Mouse (Mus musculus) MEL (cell line): ENCODE measurements at regions not wholly inside any gene's neighbourhood (a gene's known extent, or its start where the extent isn't known, plus 50 kb on each side); places are given as distances from the start of the nearest gene placed in this dataset.

Source experiments
- DNase-seq: peaks from one replicate; pipeline ENCODE4 v3.0.0; 2011; ENCODE audit warnings: low read depth, low spot score
- H3K27ac ChIP-seq: 2 replicates; pipeline ENCODE4 v1.5.1; 2012; ENCODE audit warnings: low read depth, mild to moderate bottlenecking, control low read depth, low read length, moderate library complexity; ENCODE audit not compliant: control insufficient read depth
- H3K27me3 ChIP-seq, 2 experiments: fragments of 150-350 bp in 1 of 2; sonication (generic) in 1 of 2; 2 replicates each; pipeline ENCODE4 v1.6.1; 2012; ENCODE audit warnings: low read length in 2 of 2, mild to moderate bottlenecking in 2 of 2, improper control_type of control experiment in 1 of 2, moderate library complexity in 1 of 2; ENCODE audit not compliant: insufficient read depth in 2 of 2, control insufficient read depth in 1 of 2
- H3K36me3 ChIP-seq, 2 experiments: 2 replicates each; pipeline ENCODE4 v1.6.1; 2012 to 2014; ENCODE audit warnings: low read length in 2 of 2, improper control_type of control experiment in 1 of 2, inconsistent platforms in 1 of 2, mild to moderate bottlenecking in 1 of 2; ENCODE audit not compliant: insufficient read depth in 2 of 2, control insufficient read depth in 1 of 2
- H3K4me1 ChIP-seq, 2 experiments: fragments of 150-350 bp in 1 of 2; sonication (generic) in 1 of 2; 2 replicates each; pipeline ENCODE4 v1.6.1; 2012; ENCODE audit warnings: low read length in 2 of 2, improper control_type of control experiment in 1 of 2, mild to moderate bottlenecking in 1 of 2; ENCODE audit not compliant: insufficient read depth in 2 of 2, control insufficient read depth in 1 of 2
- H3K4me3 ChIP-seq, 2 experiments: fragments of 150-350 bp in 1 of 2; sonication (generic) in 1 of 2; 2 replicates each; pipeline ENCODE4 v1.5.1; 2012; ENCODE audit warnings: low read depth in 2 of 2, low read length in 2 of 2, mild to moderate bottlenecking in 2 of 2, moderate library complexity in 2 of 2, control low read depth in 1 of 2, improper control_type of control experiment in 1 of 2; ENCODE audit not compliant: control insufficient read depth in 1 of 2, insufficient read depth in 1 of 2
- H3K79me2 ChIP-seq: 2 replicates; pipeline ENCODE4 v1.6.1; 2012; ENCODE audit warnings: mild to moderate bottlenecking, low read length, moderate library complexity; ENCODE audit not compliant: control insufficient read depth, poor library complexity, insufficient read depth
- H3K9ac ChIP-seq: 2 replicates; pipeline ENCODE4 v1.6.1; 2012; ENCODE audit warnings: low read depth, mild to moderate bottlenecking, control low read depth, low read length, moderate library complexity; ENCODE audit not compliant: control insufficient read depth, poor library complexity, severe bottlenecking
- H3K9me3 ChIP-seq: fragments of 150-350 bp; sonication (generic); replicated peaks from 2 replicates; pipeline ENCODE4 v1.6.1; 2012; ENCODE audit warnings: mild to moderate bottlenecking, low read length, improper control_type of control experiment, moderate library complexity; ENCODE audit not compliant: insufficient read depth
- BHLHE40 ChIP-seq: IDR thresholded peaks from 2 replicates; pipeline ENCODE4 v1.6.1; 2012; ENCODE audit warnings: low read depth, mild to moderate bottlenecking, inconsistent platforms, low read length, improper control_type of control experiment, borderline replicate concordance
- CHD1 ChIP-seq: IDR thresholded peaks from 2 replicates; pipeline ENCODE4 v1.6.1; 2012; ENCODE audit warnings: low read depth, mild to moderate bottlenecking, inconsistent platforms, low read length, improper control_type of control experiment
- CHD2 ChIP-seq: IDR thresholded peaks from 2 replicates; pipeline ENCODE4 v1.6.1; 2011; ENCODE audit warnings: low read length, improper control_type of control experiment
- CTCF ChIP-seq, 3 experiments: IDR thresholded peaks in 2 of 3; conservative IDR thresholded peaks in 1 of 3; 2 replicates each; pipeline ENCODE4 v1.5.1; 2011 to 2012; ENCODE audit warnings: low read length in 3 of 3, low read depth in 2 of 3, mild to moderate bottlenecking in 2 of 3, improper control_type of control experiment in 1 of 3, inconsistent platforms in 1 of 3, mixed read lengths in 1 of 3, moderate library complexity in 1 of 3; ENCODE audit not compliant: control insufficient read depth in 1 of 3, insufficient read depth in 1 of 3, poor library complexity in 1 of 3, severe bottlenecking in 1 of 3
- E2F4 ChIP-seq: IDR thresholded peaks from 2 replicates; pipeline ENCODE4 v1.6.1; 2011; ENCODE audit warnings: low read depth, low read length, improper control_type of control experiment, borderline replicate concordance
- ELF1 ChIP-seq: IDR thresholded peaks from 2 replicates; pipeline ENCODE4 v1.6.1; 2014; ENCODE audit warnings: low read depth, mild to moderate bottlenecking, inconsistent platforms, low read length, improper control_type of control experiment, moderate library complexity
- GATA1 ChIP-seq: IDR thresholded peaks from 2 replicates; pipeline ENCODE4 v1.6.1; 2011; ENCODE audit warnings: low read depth, low read length, improper control_type of control experiment
- JUND ChIP-seq: IDR thresholded peaks from 2 replicates; pipeline ENCODE4 v1.6.1; 2011; ENCODE audit warnings: low read depth, mild to moderate bottlenecking, improper control_type of control experiment, low read length
- MEF2A ChIP-seq: IDR thresholded peaks from 2 replicates; pipeline ENCODE4 v1.6.1; 2014; ENCODE audit warnings: low read depth, mild to moderate bottlenecking, inconsistent platforms, low read length, improper control_type of control experiment; ENCODE audit not compliant: poor library complexity, insufficient replicate concordance, severe bottlenecking; ENCODE audit errors: extremely low read depth
- MXI1 ChIP-seq: IDR thresholded peaks from 2 replicates; pipeline ENCODE4 v1.6.1; 2011; ENCODE audit warnings: mild to moderate bottlenecking, low read depth, low read length, improper control_type of control experiment
- NELFE ChIP-seq: IDR thresholded peaks from 2 replicates; pipeline ENCODE4 v1.6.1; 2011; ENCODE audit warnings: low read depth, low read length, improper control_type of control experiment
- NRF1 ChIP-seq: IDR thresholded peaks from 2 replicates; pipeline ENCODE4 v1.6.1; 2014; ENCODE audit warnings: low read depth, mild to moderate bottlenecking, inconsistent platforms, low read length, improper control_type of control experiment, moderate library complexity; ENCODE audit not compliant: poor library complexity, insufficient read depth, severe bottlenecking
- POLR2AphosphoS2 ChIP-seq: IDR thresholded peaks from 2 replicates; pipeline ENCODE4 v1.6.1; 2011; ENCODE audit warnings: low read length, improper control_type of control experiment
- POLR2AphosphoS5 ChIP-seq: IDR thresholded peaks from 2 replicates; pipeline ENCODE4 v1.6.1; 2012; ENCODE audit warnings: low read depth, borderline replicate concordance, mild to moderate bottlenecking, inconsistent platforms, low read length, moderate library complexity, mixed read lengths
- RAD21 ChIP-seq: IDR thresholded peaks from 2 replicates; pipeline ENCODE4 v1.6.1; 2011; ENCODE audit warnings: mild to moderate bottlenecking, low read depth, low read length, improper control_type of control experiment
- RCOR1 ChIP-seq: IDR thresholded peaks from 2 replicates; pipeline ENCODE4 v1.6.1; 2012; ENCODE audit warnings: low read depth, mild to moderate bottlenecking, inconsistent platforms, low read length, improper control_type of control experiment
- SMC3 ChIP-seq: IDR thresholded peaks from 2 replicates; pipeline ENCODE4 v1.6.1; 2011; ENCODE audit warnings: low read depth, low read length, improper control_type of control experiment
- TAL1 ChIP-seq: IDR thresholded peaks from 2 replicates; pipeline ENCODE4 v1.6.1; 2012; ENCODE audit warnings: mild to moderate bottlenecking, inconsistent platforms, low read length, moderate library complexity, mixed read lengths
- TCF12 ChIP-seq: IDR thresholded peaks from 2 replicates; pipeline ENCODE4 v1.6.1; 2014; ENCODE audit warnings: low read depth, mild to moderate bottlenecking, inconsistent platforms, low read length, improper control_type of control experiment, moderate library complexity
- UBTF ChIP-seq: IDR thresholded peaks from 2 replicates; pipeline ENCODE4 v1.6.1; 2012; ENCODE audit warnings: low read depth, mild to moderate bottlenecking, inconsistent platforms, low read length, improper control_type of control experiment, moderate library complexity, borderline replicate concordance; ENCODE audit not compliant: insufficient read depth
- USF1 ChIP-seq: IDR thresholded peaks from 2 replicates; pipeline ENCODE4 v1.6.1; 2014; ENCODE audit warnings: low read depth, mild to moderate bottlenecking, inconsistent platforms, low read length, improper control_type of control experiment, moderate library complexity
- ZC3H11A ChIP-seq: IDR thresholded peaks from 2 replicates; pipeline ENCODE4 v1.6.1; 2012; ENCODE audit warnings: low read depth, mild to moderate bottlenecking, inconsistent platforms, low read length, improper control_type of control experiment

- Histone ChIP-seq H3K9ac (no peak overlapping the region), H3K36me3 (no peaks in the 10 kb centered on the region), H3K9me3 (no peaks in the 10 kb centered on the region), H3K27me3 (peaks cover 0 to 4% of the 10 kb centered on the region in 2 experiments; a peak in 1 of 4 replicates), H3K4me1 (no peaks in the 10 kb centered on the region), H3K79me2 (no peaks in the 10 kb centered on the region), H3K27ac (no peak overlapping the region), H3K4me3 (no peak overlapping the region)
- TF ChIP-seq MXI1 (no peak), GATA1 (no peak), TAL1 (no peak), RCOR1 (no peak), SMC3 (no peak), NRF1 (no peak), CHD1 (no peak), ELF1 (no peak), E2F4 (no peak), POLR2AphosphoS2 (no peak), CTCF (IDR thresholded peaks at IDR 0.05 in 2 of 3, conservative IDR thresholded peaks at IDR 0.05 in 1 of 3; ENCODE audit: control insufficient read depth in 1 of 3, insufficient read depth in 1 of 3, low read depth in 2 of 3, low read length in 3 of 3, poor library complexity in 1 of 3, severe bottlenecking in 1 of 3) (no peak)
- no peak for DNase-seq
Observed at GRCm38 (mm10) chr19:36178828-36179251, 58.9 kb upstream of the Ankrd1 start.

GRCm38 (mm10) chr19:36180329-36180728 is 60.4 kb upstream of the Ankrd1 start:
- H3K9me3 ChIP-seq: no peaks in the 10 kb centered on the region
- no peaks in the 10 kb centered on the region for H3K79me2 ChIP-seq
- peaks cover 0 to 4% of the 10 kb centered on the region in 2 experiments; a peak in 1 of 4 replicates for H3K27me3 ChIP-seq
- H3K36me3 ChIP-seq: no peaks in the 10 kb centered on the region
- H3K4me3 ChIP-seq: no peak overlapping the region
- no peak overlapping the region for H3K27ac ChIP-seq
- no peak for TF ChIP-seq GATA1
- TF ChIP-seq ZC3H11A: no peak
- TF ChIP-seq JUND: no peak
- TF ChIP-seq CHD2: no peak
- no peak for TF ChIP-seq TCF12
- no peak for TF ChIP-seq NELFE
- TF ChIP-seq BHLHE40: no peak
- no peak for TF ChIP-seq MXI1
- TF ChIP-seq UBTF: no peak
- no peak for TF ChIP-seq ELF1
- no peak for TF ChIP-seq POLR2AphosphoS5
- no peak for TF ChIP-seq USF1
- no peak for TF ChIP-seq MEF2A
- TF ChIP-seq RAD21: no peak
- TF ChIP-seq E2F4: no peak
- no peak for TF ChIP-seq SMC3
- no peak overlapping the region for H3K9ac ChIP-seq
- H3K4me1 ChIP-seq: no peaks in the 10 kb centered on the region
- no peak for DNase-seq
